Mouse (Mus musculus) C2C12 (cell line): ENCODE results near the gene Macc1. TPM values are rescaled to one million over a fixed set of nuclear protein-coding genes. Genes with fewer than 3 reads are reported as not detected.

Experiments used
- H3K27me3 ChIP-seq: one replicate; pipeline ENCODE4 v1.6.1; 2011; ENCODE audit not compliant: control insufficient read depth, insufficient read depth, insufficient read length
- H3K36me3 ChIP-seq: one replicate; pipeline ENCODE4 v1.6.1; 2011; ENCODE audit not compliant: control insufficient read depth, insufficient read depth
- H3K4me3 ChIP-seq: one replicate; pipeline ENCODE4 v1.5.1; 2011; ENCODE audit warnings: mild to moderate bottlenecking, control low read depth; ENCODE audit not compliant: poor library complexity, insufficient read depth, severe bottlenecking
- H3K79me2 ChIP-seq: one replicate; pipeline ENCODE4 v1.6.1; 2011; ENCODE audit not compliant: control insufficient read depth, insufficient read depth
- H3K79me3 ChIP-seq: one replicate; pipeline ENCODE4 v1.6.1; 2011; ENCODE audit warnings: low read depth, control low read depth
- H3ac ChIP-seq: one replicate; pipeline ENCODE3; 2011; ENCODE audit warnings: low read depth; ENCODE audit not compliant: control insufficient read depth, insufficient read length
- CEBPB ChIP-seq: IDR thresholded peaks from one replicate; pipeline ENCODE4 v1.6.1; 2011; ENCODE audit warnings: low read depth, mild to moderate bottlenecking, control low read depth, moderate library complexity
- CTCF ChIP-seq: IDR thresholded peaks from one replicate; pipeline ENCODE4 v1.5.1; 2011; ENCODE audit not compliant: control insufficient read depth, insufficient read depth, insufficient read length
- FOSL1 ChIP-seq: IDR thresholded peaks from one replicate; pipeline ENCODE4 v1.8.0; 2011; ENCODE audit warnings: mild to moderate bottlenecking, low read length; ENCODE audit not compliant: poor library complexity, insufficient read depth, severe bottlenecking
- MAX ChIP-seq: IDR thresholded peaks from one replicate; pipeline ENCODE4 v1.6.1; 2011; ENCODE audit warnings: mild to moderate bottlenecking, control low read depth
- MYOD1 ChIP-seq: IDR thresholded peaks from one replicate; pipeline ENCODE4 v1.6.1; 2011; ENCODE audit warnings: low read depth; ENCODE audit not compliant: control insufficient read depth, insufficient read length
- MYOG ChIP-seq: IDR thresholded peaks from one replicate; pipeline ENCODE4 v1.6.1; 2011; ENCODE audit not compliant: control insufficient read depth, insufficient read length; ENCODE audit errors: extremely low read depth
- USF1 ChIP-seq: IDR thresholded peaks from one replicate; pipeline ENCODE4 v1.6.1; 2011; ENCODE audit warnings: low read depth, mild to moderate bottlenecking, control low read depth, moderate library complexity
- polyA plus RNA-seq: library from polyadenylated mRNA; unstranded; fragments of >200 nt; fragmentation: generic; extraction: Trizol; gene quantifications from one replicate; pipeline ENCODE4 v1.2.1, GENCODE M21; 2012; ENCODE audit warnings: missing spikeins

Gene Macc1
- polyA plus RNA-seq, 1 experiment = 0.39 TPM

DNA sequence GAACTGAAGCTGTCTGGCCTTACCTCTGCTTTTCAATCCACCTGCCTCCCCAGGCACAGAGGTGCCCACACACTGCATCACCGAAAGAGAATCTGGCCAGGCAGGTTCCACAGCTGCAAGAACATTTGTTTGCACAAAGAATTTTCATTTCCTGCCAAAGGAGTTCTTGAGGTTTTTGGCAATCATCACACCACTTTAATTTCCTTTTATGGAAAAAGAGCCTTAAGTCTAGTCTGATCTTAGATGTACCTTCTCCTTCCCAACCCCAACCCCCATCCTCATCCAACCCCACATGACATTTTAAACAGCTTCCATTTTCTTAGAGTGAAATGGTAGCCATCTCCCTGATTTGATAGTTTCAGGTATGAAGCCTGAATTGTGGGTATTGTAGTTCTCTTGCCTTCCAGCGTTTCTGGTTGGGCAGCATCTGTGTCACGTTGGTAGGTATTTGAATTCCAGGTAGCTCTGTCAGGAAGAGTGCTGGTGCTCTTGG lies 76.2 kb downstream of the Macc1 start:
- Histone ChIP-seq H3K4me3 (no peak overlapping the region), H3K79me2 (no peaks in the 10 kb centered on the region), H3ac (no peak overlapping the region), H3K79me3 (no peaks in the 10 kb centered on the region), H3K27me3 (no peaks in the 10 kb centered on the region), H3K36me3 (no peaks in the 10 kb centered on the region)
- TF ChIP-seq USF1 (peak; percentile 22), CTCF (no peak), MAX (peak; percentile 7), MYOD1 (peak; percentile 82)

DNA sequence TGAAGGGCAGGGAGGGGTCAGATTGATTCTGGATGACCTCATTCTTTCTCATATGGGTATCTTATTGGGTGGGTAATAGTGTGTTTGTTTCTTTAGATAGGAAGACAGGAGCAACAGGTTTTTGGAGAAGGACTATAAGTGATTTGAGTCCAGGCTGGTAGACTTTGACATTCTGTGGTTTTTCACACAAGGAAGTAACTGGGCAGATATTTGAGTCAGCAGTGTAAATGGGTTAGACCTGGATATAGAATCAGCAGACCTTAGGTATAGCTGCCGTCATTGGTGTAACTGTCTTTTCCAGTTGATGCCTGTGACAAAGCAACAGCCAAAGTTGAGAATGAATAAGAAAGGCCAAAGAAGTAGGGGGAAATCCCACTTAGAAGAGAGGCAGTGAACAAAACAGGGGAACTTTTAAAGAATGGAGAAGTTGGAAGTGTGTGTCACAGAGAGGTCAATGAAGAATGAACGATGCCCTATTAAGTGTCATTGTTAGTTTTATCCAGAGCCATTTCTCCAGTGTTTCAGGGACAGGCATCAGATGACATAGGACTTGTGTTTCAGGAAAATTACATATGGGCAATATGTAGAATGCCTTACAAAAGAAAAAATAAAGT lies 84.1 kb downstream of the Macc1 start:
- H3K36me3 ChIP-seq = no peaks in the 10 kb centered on the region
- TF ChIP-seq MAX (no peak), USF1 (no peak), CTCF (no peak), MYOG (no peak), CEBPB (no peak), MYOD1 (no peak), FOSL1 (no peak)
- H3K4me3 ChIP-seq = no peak overlapping the region
- H3K79me2 ChIP-seq = no peaks in the 10 kb centered on the region
- no peak overlapping the region for H3ac ChIP-seq
- H3K79me3 ChIP-seq = no peaks in the 10 kb centered on the region
- H3K27me3 ChIP-seq = no peaks in the 10 kb centered on the region

DNA sequence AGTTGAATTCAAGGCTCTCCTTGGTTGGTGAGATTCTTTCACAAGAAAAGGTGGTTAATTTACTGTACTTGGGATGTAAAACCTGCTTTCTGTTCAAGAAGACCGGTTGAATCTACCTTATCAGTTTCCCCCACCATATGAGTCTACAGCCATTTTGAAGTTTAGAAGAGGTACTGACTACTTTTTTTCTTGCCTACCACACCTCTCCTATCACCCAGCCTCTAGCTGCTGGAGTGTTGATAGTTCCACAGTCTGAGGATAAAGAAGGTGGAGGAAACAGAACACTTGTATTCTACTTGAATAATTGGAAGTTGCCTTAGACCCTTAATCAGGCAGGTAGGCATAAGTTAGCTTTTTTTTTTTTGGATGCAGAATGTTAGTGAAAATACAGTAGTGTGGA lies 88.2 kb downstream of the Macc1 start:
- TF ChIP-seq FOSL1 = no peak
- Histone ChIP-seq H3K79me2 (no peaks in the 10 kb centered on the region), H3K36me3 (no peaks in the 10 kb centered on the region), H3K27me3 (no peaks in the 10 kb centered on the region), H3ac (no peak overlapping the region), H3K4me3 (no peak overlapping the region), H3K79me3 (no peaks in the 10 kb centered on the region)

DNA sequence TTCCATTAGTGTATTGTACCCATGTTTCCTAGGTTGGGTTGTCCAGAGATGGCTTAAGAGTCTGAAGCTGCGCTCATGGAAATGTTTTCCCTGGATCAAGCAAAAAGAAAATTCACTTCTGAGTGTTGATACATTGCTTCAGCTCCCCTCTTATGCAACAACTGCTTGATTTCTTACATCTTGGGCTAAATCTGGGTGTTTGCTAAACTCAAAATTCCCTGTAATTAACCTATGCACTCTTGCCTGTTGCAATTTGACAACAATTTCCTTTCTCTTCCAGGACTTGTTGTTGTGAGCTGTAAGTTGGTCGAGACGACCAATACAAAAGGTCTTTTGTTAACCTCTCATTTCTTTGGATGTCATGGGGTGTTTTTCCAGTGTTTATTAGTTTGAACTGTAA lies 88.7 kb downstream of the Macc1 start:
- H3K4me3 ChIP-seq = no peak overlapping the region
- H3K79me3 ChIP-seq = no peaks in the 10 kb centered on the region
- no peaks in the 10 kb centered on the region for H3K27me3 ChIP-seq
- H3K79me2 ChIP-seq = no peaks in the 10 kb centered on the region
- H3ac ChIP-seq = no peak overlapping the region
- TF ChIP-seq MYOD1 (no peak), MYOG (no peak), CTCF (no peak)
- no peaks in the 10 kb centered on the region for H3K36me3 ChIP-seq

DNA sequence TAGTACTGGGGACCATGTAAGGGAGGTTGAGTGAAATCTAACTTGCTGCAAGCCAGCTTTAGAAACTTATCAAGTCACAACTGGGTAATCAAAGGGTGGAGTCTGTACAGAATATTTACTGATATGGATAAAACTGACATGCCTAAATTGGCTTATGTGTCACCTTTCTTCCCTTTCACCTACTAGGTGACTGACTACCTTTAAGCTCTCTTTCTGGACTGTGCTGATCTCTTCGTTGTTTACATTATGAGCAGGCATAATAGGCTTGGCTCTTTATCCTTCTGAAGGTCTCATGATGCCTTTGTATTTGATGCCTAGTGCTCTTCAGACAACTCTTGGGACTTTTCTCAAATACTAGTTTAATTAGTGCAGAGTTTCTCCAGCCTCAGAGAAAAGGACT lies 90.7 kb downstream of the Macc1 start:
- Histone ChIP-seq H3ac (no peak overlapping the region), H3K79me2 (no peaks in the 10 kb centered on the region), H3K4me3 (no peak overlapping the region), H3K27me3 (no peaks in the 10 kb centered on the region), H3K79me3 (no peaks in the 10 kb centered on the region), H3K36me3 (no peaks in the 10 kb centered on the region)
- TF ChIP-seq CEBPB (no peak), MYOD1 (no peak), USF1 (no peak), MYOG (no peak), CTCF (no peak), MAX (no peak), FOSL1 (no peak)

DNA sequence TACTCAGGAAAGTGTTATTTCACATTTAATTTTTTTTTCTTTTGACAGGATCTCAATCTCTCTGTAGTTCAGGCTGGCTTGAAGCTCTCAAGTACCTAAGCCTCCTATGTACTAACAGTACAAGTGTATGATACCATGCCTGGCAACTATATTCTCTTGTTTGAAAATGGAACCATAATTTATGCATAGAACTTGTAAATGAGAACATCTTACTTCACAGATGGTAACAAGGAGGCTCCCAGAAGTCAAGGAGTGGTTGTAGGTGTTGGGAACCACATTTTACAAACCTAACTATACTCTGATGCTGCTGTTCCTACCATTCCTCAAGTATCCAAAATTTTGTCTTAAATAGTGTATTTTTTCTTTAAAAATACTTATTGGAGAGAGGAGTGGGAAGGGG lies 96.5 kb downstream of the Macc1 start:
- TF ChIP-seq CEBPB (no peak), MAX (no peak), FOSL1 (no peak), CTCF (no peak), MYOG (no peak), USF1 (no peak), MYOD1 (no peak)
- Histone ChIP-seq H3ac (no peak overlapping the region), H3K36me3 (no peaks in the 10 kb centered on the region)

More for the DNA sequence above, 96.5 kb downstream of the Macc1 start:
- H3K79me3 ChIP-seq = no peaks in the 10 kb centered on the region
- H3K4me3 ChIP-seq = no peak overlapping the region
- no peaks in the 10 kb centered on the region for H3K79me2 ChIP-seq
- H3K27me3 ChIP-seq = no peaks in the 10 kb centered on the region
